Mouse (Mus musculus) neural tube, embryonic 15.5 days (tissue): ENCODE data around the gene Slc16a13. TPM values are rescaled to one million over a fixed set of nuclear protein-coding genes. Genes with fewer than 3 reads are reported as not detected.

Experiments used
- ATAC-seq: fragments of 200-750 bp; cut with Nextera tagmentation; 2 replicates; pipeline ENCODE4 v1.8.0; 2017; ENCODE audit warnings: mild to moderate bottlenecking, moderate TSS enrichment, moderate library complexity; ENCODE audit not compliant: low FRiP score
- H3K27ac ChIP-seq: fragments of 300-500 bp; sonication (generic); replicated peaks from 2 replicates; pipeline ENCODE4 v1.5.1; 2015; ENCODE audit warnings: mild to moderate bottlenecking, inconsistent platforms
- H3K27me3 ChIP-seq: fragments of 300-500 bp; sonication (generic); replicated peaks from 2 replicates; pipeline ENCODE4 v1.6.1; 2015; ENCODE audit warnings: inconsistent platforms
- H3K36me3 ChIP-seq: fragments of 300-500 bp; sonication (generic); 2 replicates; pipeline ENCODE4 v1.6.1; 2015; ENCODE audit warnings: inconsistent platforms
- H3K4me1 ChIP-seq: fragments of 300-500 bp; sonication (generic); 2 replicates; pipeline ENCODE4 v1.6.1; 2015; ENCODE audit warnings: inconsistent platforms
- H3K4me2 ChIP-seq: fragments of 300-500 bp; sonication (generic); 2 replicates; pipeline ENCODE4 v1.6.1; 2015; ENCODE audit warnings: inconsistent platforms, mild to moderate bottlenecking, moderate library complexity
- H3K4me3 ChIP-seq: fragments of 300-500 bp; sonication (generic); replicated peaks from 2 replicates; pipeline ENCODE4 v1.5.1; 2015; ENCODE audit warnings: mild to moderate bottlenecking, inconsistent platforms
- H3K9ac ChIP-seq: fragments of 300-500 bp; sonication (generic); replicated peaks from 2 replicates; pipeline ENCODE4 v1.6.1; 2015; ENCODE audit warnings: mild to moderate bottlenecking, inconsistent platforms
- H3K9me3 ChIP-seq: fragments of 300-500 bp; sonication (generic); replicated peaks from 2 replicates; pipeline ENCODE4 v1.6.1; 2016; ENCODE audit warnings: inconsistent platforms
- WGBS: fragments of 180-500 bp; shearing (Covaris S2); methylation state at CpG from one replicate; pipeline ENCODE4 v1.1.7; 2015; ENCODE audit warnings: mixed read lengths; 5-methylcytosine and 5-hydroxymethylcytosine counted together
- polyA plus RNA-seq: library from polyadenylated mRNA; unstranded; fragments of >200 nt; fragmentation: Nextera tagmentation; extraction: Ambion mirVana; gene quantifications from 2 replicates; pipeline ENCODE4 v1.2.1, GENCODE M21; 2015

Gene Slc16a13
- polyA plus RNA-seq, 1 experiment from 2014 or later: 12.4 TPM

GRCm38 (mm10) chr11:70218741-70219470, 2.0 kb downstream of the Slc16a13 start:
- peaks cover 20% of the 10 kb centered on the region for H3K36me3 ChIP-seq
- peak overlapping the region; percentile 61 for H3K4me3 ChIP-seq
- H3K4me2 ChIP-seq: peak overlapping the region; percentile 84
- no peaks in the 10 kb centered on the region for H3K9me3 ChIP-seq
- WGBS: 90% methylated on average over 15 of the region's 15 CpGs
- H3K27me3 ChIP-seq: peaks cover 38% of the 10 kb centered on the region
- peak overlapping the region; percentile 21; the same call in 1 of the 2 replicates for H3K9ac ChIP-seq
- ATAC-seq: no peak
- H3K27ac ChIP-seq: no peak overlapping the region
- H3K4me1 ChIP-seq: peaks cover 56% of the 10 kb centered on the region

- WGBS: 93% methylated on average over 4 of the region's 4 CpGs
- peaks cover 20% of the 10 kb centered on the region for H3K36me3 ChIP-seq
- no peaks in the 10 kb centered on the region for H3K9me3 ChIP-seq
- H3K4me1 ChIP-seq: peaks cover 64% of the 10 kb centered on the region
- H3K4me3 ChIP-seq: no peak overlapping the region
- peaks cover 42% of the 10 kb centered on the region for H3K27me3 ChIP-seq
- H3K27ac ChIP-seq: no peak overlapping the region
- H3K9ac ChIP-seq: no peak overlapping the region
- peak overlapping the region; percentile 84; the same call in 1 of the 2 replicates for H3K4me2 ChIP-seq
- ATAC-seq: no peak
Observed at GRCm38 (mm10) chr11:70218039-70218438, 2.8 kb downstream of the Slc16a13 start.

GRCm38 (mm10) chr11:70216103-70216502, 4.8 kb downstream of the Slc16a13 start:
- Histone ChIP-seq H3K4me2 (no peak overlapping the region), H3K27me3 (peaks cover 46% of the 10 kb centered on the region), H3K9me3 (no peaks in the 10 kb centered on the region), H3K4me3 (no peak overlapping the region), H3K4me1 (peaks cover 53% of the 10 kb centered on the region), H3K27ac (no peak overlapping the region), H3K9ac (no peak overlapping the region), H3K36me3 (peaks cover 20% of the 10 kb centered on the region)
- 51% methylated on average over 3 of the region's 3 CpGs for whole genome bisulfite sequencing
- ATAC-seq: no peak

- Histone ChIP-seq H3K36me3 (peaks cover 20% of the 10 kb centered on the region), H3K4me2 (peak overlapping the region; percentile 84), H3K9me3 (no peaks in the 10 kb centered on the region), H3K4me1 (peaks cover 53% of the 10 kb centered on the region), H3K27me3 (peaks cover 51% of the 10 kb centered on the region), H3K9ac (no peak overlapping the region), H3K27ac (no peak overlapping the region), H3K4me3 (peak overlapping the region; percentile 35)
- 11% methylated on average over 22 of the region's 22 CpGs for WGBS
- ATAC-seq: no peak
Observed at GRCm38 (mm10) chr11:70215301-70215700, 5.6 kb downstream of the Slc16a13 start.

GRCm38 (mm10) chr11:70214856-70215209, 6.0 kb downstream of the Slc16a13 start:
- ATAC-seq: peak; percentile 22; the same call in 1 of the 2 replicates
- Histone ChIP-seq H3K9me3 (no peaks in the 10 kb centered on the region), H3K4me2 (peak overlapping the region; percentile 84), H3K4me3 (peak overlapping the region; percentile 35), H3K27me3 (peaks cover 51% of the 10 kb centered on the region), H3K36me3 (peaks cover 20% of the 10 kb centered on the region), H3K27ac (no peak overlapping the region), H3K4me1 (peaks cover 48% of the 10 kb centered on the region), H3K9ac (no peak overlapping the region)
- WGBS: 4% methylated on average over 18 of the region's 18 CpGs

- Histone ChIP-seq H3K9me3 (no peaks in the 10 kb centered on the region), H3K27me3 (peaks cover 51% of the 10 kb centered on the region), H3K36me3 (peaks cover 20% of the 10 kb centered on the region), H3K9ac (peak overlapping the region; percentile 51), H3K27ac (no peak overlapping the region), H3K4me3 (peak overlapping the region; percentile 35), H3K4me1 (peaks cover 43% of the 10 kb centered on the region), H3K4me2 (peak overlapping the region; percentile 84)
- ATAC-seq: peak; percentile 43
- 2% methylated on average over 46 of the region's 46 CpGs for WGBS
Observed at GRCm38 (mm10) chr11:70214191-70214855, 6.5 kb downstream of the Slc16a13 start.

GRCm38 (mm10) chr11:70213736-70214135, 7.1 kb downstream of the Slc16a13 start:
- peak; percentile 39; the same call in 1 of the 2 replicates for ATAC-seq
- Histone ChIP-seq H3K4me2 (peak overlapping the region; percentile 84), H3K9me3 (no peaks in the 10 kb centered on the region), H3K9ac (peak overlapping the region; percentile 51), H3K4me1 (peaks cover 37% of the 10 kb centered on the region), H3K4me3 (peak overlapping the region; percentile 35), H3K27me3 (peaks cover 51% of the 10 kb centered on the region), H3K36me3 (peaks cover 20% of the 10 kb centered on the region), H3K27ac (no peak overlapping the region)
- 6% methylated on average over 26 of the region's 26 CpGs for WGBS

- H3K36me3 ChIP-seq: peaks cover 18% of the 10 kb centered on the region
- 15% methylated on average over 9 of the region's 9 CpGs for WGBS
- H3K9me3 ChIP-seq: no peaks in the 10 kb centered on the region
- no peak for ATAC-seq
- H3K4me1 ChIP-seq: peaks cover 29% of the 10 kb centered on the region
- no peak overlapping the region for H3K27ac ChIP-seq
- no peak overlapping the region for H3K9ac ChIP-seq
- peaks cover 50% of the 10 kb centered on the region for H3K27me3 ChIP-seq
- H3K4me3 ChIP-seq: no peak overlapping the region
- H3K4me2 ChIP-seq: peak overlapping the region; percentile 84
Observed at GRCm38 (mm10) chr11:70212896-70213295, 8.0 kb downstream of the Slc16a13 start.

- no peak for ATAC-seq
- Histone ChIP-seq H3K4me1 (peaks cover 26% of the 10 kb centered on the region), H3K27ac (no peak within 1 kb of the TSS), H3K4me3 (peak within 1 kb of the TSS; percentile 35), H3K9ac (no peak within 1 kb of the TSS; the same call in 1 of the 2 replicates), H3K4me2 (peak within 1 kb of the TSS; percentile 84), H3K27me3 (peaks cover 45% of the 10 kb centered on the region), H3K9me3 (no peaks in the 10 kb centered on the region), H3K36me3 (peaks cover 14% of the 10 kb centered on the region)
- WGBS: 72% methylated on average over 6 of the region's 6 CpGs
Observed at GRCm38 (mm10) chr11:70212423-70212822, 8.4 kb downstream of the Slc16a13 start, which contains the start of gene Slc16a11. TSS of gene Slc16a11 (plus strand) at chr11:70212752.

GRCm38 (mm10) chr11:70211972-70212371, 8.9 kb downstream of the Slc16a13 start:
- no peak overlapping the region for H3K27ac ChIP-seq
- no peak for ATAC-seq
- WGBS: 86% methylated on average over 6 of the region's 6 CpGs
- no peaks in the 10 kb centered on the region for H3K9me3 ChIP-seq
- H3K4me3 ChIP-seq: no peak overlapping the region
- no peak overlapping the region for H3K4me2 ChIP-seq
- H3K36me3 ChIP-seq: peaks cover 10% of the 10 kb centered on the region; the same call in 1 of the 2 replicates
- H3K4me1 ChIP-seq: peaks cover 26% of the 10 kb centered on the region
- H3K9ac ChIP-seq: no peak overlapping the region
- peaks cover 42% of the 10 kb centered on the region for H3K27me3 ChIP-seq

- 91% methylated on average over 2 of the region's 2 CpGs for WGBS
- no peak for ATAC-seq
- peaks cover 29% of the 10 kb centered on the region for H3K27me3 ChIP-seq
- H3K9me3 ChIP-seq: no peaks in the 10 kb centered on the region
- H3K36me3 ChIP-seq: no peaks in the 10 kb centered on the region
- H3K4me1 ChIP-seq: peaks cover 26% of the 10 kb centered on the region
- no peak overlapping the region for H3K4me3 ChIP-seq
- no peak overlapping the region for H3K4me2 ChIP-seq
- no peak overlapping the region for H3K9ac ChIP-seq
- no peak overlapping the region for H3K27ac ChIP-seq
Observed at GRCm38 (mm10) chr11:70210681-70211080, 10.2 kb downstream of the Slc16a13 start.
